Mouse (Mus musculus) liver, embryonic 12.5 days (tissue): ENCODE measurements around the gene Gna14. TPM values are rescaled to one million over a fixed set of nuclear protein-coding genes. Genes with fewer than 3 reads are reported as not detected.

Experiments
- ATAC-seq: fragments of 200-750 bp; cut with Nextera tagmentation; 2 replicates; pipeline ENCODE4 v1.8.0; 2017; ENCODE audit warnings: moderate number of reproducible peaks, mild to moderate bottlenecking, moderate library complexity
- H3K27ac ChIP-seq: fragments of 300-500 bp; sonication (generic); 2 replicates; pipeline ENCODE4 v1.5.1; 2016; ENCODE audit warnings: mild to moderate bottlenecking
- H3K27me3 ChIP-seq: fragments of 300-500 bp; sonication (generic); replicated peaks from 2 replicates; pipeline ENCODE4 v1.6.1; 2016; ENCODE audit warnings: mild to moderate bottlenecking, moderate library complexity
- H3K36me3 ChIP-seq: fragments of 300-500 bp; sonication (generic); 2 replicates; pipeline ENCODE4 v1.6.1; 2016; ENCODE audit warnings: mild to moderate bottlenecking, moderate library complexity
- H3K4me1 ChIP-seq: fragments of 300-500 bp; sonication (generic); 2 replicates; pipeline ENCODE4 v1.6.1; 2016
- H3K4me2 ChIP-seq: fragments of 300-500 bp; sonication (generic); 2 replicates; pipeline ENCODE4 v1.6.1; 2016; ENCODE audit warnings: mild to moderate bottlenecking, moderate library complexity
- H3K4me3 ChIP-seq: fragments of 300-500 bp; sonication (generic); 2 replicates; pipeline ENCODE4 v1.5.1; 2016; ENCODE audit warnings: mild to moderate bottlenecking, moderate library complexity
- H3K9ac ChIP-seq: fragments of 300-500 bp; sonication (generic); 2 replicates; pipeline ENCODE4 v1.6.1; 2016; ENCODE audit warnings: mild to moderate bottlenecking, moderate library complexity
- H3K9me3 ChIP-seq: fragments of 300-500 bp; sonication (generic); replicated peaks from 2 replicates; pipeline ENCODE4 v1.6.1; 2016; ENCODE audit warnings: mild to moderate bottlenecking, moderate library complexity
- WGBS: fragments of 180-500 bp; shearing (Covaris S2); methylation state at CpG from one replicate; pipeline ENCODE4 v1.1.7; 2016; ENCODE audit not compliant: insufficient replicate concordance; 5-methylcytosine and 5-hydroxymethylcytosine counted together
- polyA plus RNA-seq: library from polyadenylated mRNA; unstranded; fragments of >200 nt; fragmentation: Nextera tagmentation; extraction: Ambion mirVana; gene quantifications from 2 replicates; pipeline ENCODE4 v1.2.1, GENCODE M21; 2016

The Gna14 gene
- polyA plus RNA-seq, 1 experiment from 2014 or later, result 1.6 TPM

- WGBS, result 64% methylated on average over 8 of the region's 8 CpGs
- Histone ChIP-seq H3K9me3 (no peaks in the 10 kb centered on the region), H3K4me2 (no peak overlapping the region), H3K27me3 (no peaks in the 10 kb centered on the region), H3K9ac (no peak overlapping the region), H3K36me3 (no peaks in the 10 kb centered on the region), H3K4me1 (no peaks in the 10 kb centered on the region; the same call in 1 of the 2 replicates), H3K4me3 (no peak overlapping the region), H3K27ac (no peak overlapping the region)
- ATAC-seq, result no peak
Observed at GRCm38 (mm10) chr19:16602026-16602425, 166.5 kb downstream of the Gna14 start.

DNA sequence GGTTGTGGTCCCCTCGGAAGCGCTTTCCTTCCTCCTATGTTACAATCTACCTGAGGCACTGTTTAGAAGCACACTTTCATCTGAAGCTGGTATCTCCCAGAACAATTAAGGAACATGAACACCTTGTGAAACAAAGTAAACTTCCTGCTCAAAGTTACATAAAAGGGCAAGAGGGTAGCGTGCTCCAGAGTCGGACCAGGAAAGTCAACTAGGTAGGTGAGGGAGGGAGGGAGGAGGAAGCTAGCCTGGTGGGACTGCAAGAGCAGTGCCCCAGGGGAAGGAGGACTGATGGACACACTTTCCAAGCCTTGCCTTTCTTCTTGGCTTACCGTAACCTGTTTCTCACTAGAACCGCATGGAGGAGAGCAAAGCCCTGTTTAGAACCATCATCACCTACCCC lies 172.1 kb downstream of the Gna14 start:
- 0 out of 2 replicates have a peak, but pooled peaks cover 11% of the 10 kb centered on the region for H3K36me3 ChIP-seq
- ATAC-seq, result no peak
- 84% methylated on average over 6 of the region's 6 CpGs for WGBS
- H3K4me3 ChIP-seq, result no peak overlapping the region
- H3K4me2 ChIP-seq, result no peak overlapping the region
- no peak overlapping the region for H3K9ac ChIP-seq
- no peaks in the 10 kb centered on the region for H3K27me3 ChIP-seq
- no peak overlapping the region for H3K27ac ChIP-seq
- no peaks in the 10 kb centered on the region for H3K4me1 ChIP-seq
- H3K9me3 ChIP-seq, result no peaks in the 10 kb centered on the region

- H3K36me3 ChIP-seq, result peaks cover 12% of the 10 kb centered on the region; the same call in 1 of the 2 replicates
- no peaks in the 10 kb centered on the region for H3K9me3 ChIP-seq
- H3K4me3 ChIP-seq, result no peak overlapping the region
- no peak overlapping the region for H3K27ac ChIP-seq
- WGBS, result 81% methylated on average over 4 of the region's 4 CpGs
- H3K9ac ChIP-seq, result no peak overlapping the region
- no peak overlapping the region for H3K4me2 ChIP-seq
- H3K4me1 ChIP-seq, result peaks cover 25% of the 10 kb centered on the region
- no peak for ATAC-seq
- no peaks in the 10 kb centered on the region for H3K27me3 ChIP-seq
Observed at GRCm38 (mm10) chr19:16623154-16623553, 187.6 kb downstream of the Gna14 start.

DNA sequence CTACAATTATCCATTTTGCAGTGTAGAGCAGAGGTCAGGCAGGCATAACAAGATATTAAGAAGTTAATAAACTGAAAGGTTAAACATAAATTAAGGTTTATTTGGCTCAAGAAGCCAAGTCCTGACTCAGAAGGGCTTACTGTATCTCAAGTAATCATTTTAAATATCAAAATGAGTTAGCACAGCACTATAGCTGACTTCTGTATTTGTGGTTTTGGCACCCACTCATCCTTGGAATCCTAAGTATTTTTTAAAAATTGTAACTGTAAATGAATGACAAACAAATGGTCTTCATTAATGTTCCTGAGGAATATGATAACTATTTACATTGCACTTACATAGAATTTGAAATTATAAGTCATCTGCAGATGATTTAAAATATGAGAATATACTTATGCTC lies 189.4 kb downstream of the Gna14 start:
- peak overlapping the region; percentile 63 for H3K4me2 ChIP-seq
- no peak for ATAC-seq
- peaks cover 25% of the 10 kb centered on the region for H3K4me1 ChIP-seq

GRCm38 (mm10) chr19:16625610-16626395 lies 190.2 kb downstream of the Gna14 start:
- peak overlapping the region; percentile 63 for H3K4me2 ChIP-seq
- no peaks in the 10 kb centered on the region for H3K27me3 ChIP-seq
- peak overlapping the region; percentile 44; the same call in 1 of the 2 replicates for H3K9ac ChIP-seq
- no peak overlapping the region for H3K4me3 ChIP-seq
- peak overlapping the region; percentile 25; the same call in 1 of the 2 replicates for H3K27ac ChIP-seq
- H3K36me3 ChIP-seq, result 0 out of 2 replicates have a peak, but pooled peaks cover 4% of the 10 kb centered on the region
- 16% methylated on average over 14 of the region's 14 CpGs for WGBS
- no peaks in the 10 kb centered on the region for H3K9me3 ChIP-seq
- peak; percentile 99 for ATAC-seq
- peaks cover 25% of the 10 kb centered on the region for H3K4me1 ChIP-seq

More for the DNA sequence above, 189.4 kb downstream of the Gna14 start:
- H3K27ac ChIP-seq, result no peak overlapping the region
- no peaks in the 10 kb centered on the region for H3K27me3 ChIP-seq
- no peak overlapping the region for H3K9ac ChIP-seq
- 0 out of 2 replicates have a peak, but pooled peaks cover 4% of the 10 kb centered on the region for H3K36me3 ChIP-seq
- H3K4me3 ChIP-seq, result no peak overlapping the region
- H3K9me3 ChIP-seq, result no peaks in the 10 kb centered on the region
